Mouse (Mus musculus) liver, postnatal 0 days (tissue): ENCODE data around the gene Aste1. TPM values are rescaled to one million over a fixed set of nuclear protein-coding genes. Genes with fewer than 3 reads are reported as not detected.

Experiments
- ATAC-seq: fragments of 200-750 bp; cut with Nextera tagmentation; 2 replicates; pipeline ENCODE4 v1.8.0; 2017; ENCODE audit warnings: mild to moderate bottlenecking, moderate library complexity
- DNase-seq: peaks from one replicate; pipeline ENCODE4 v3.0.0-alpha.2; 2016
- H3K27ac ChIP-seq: fragments of 300-500 bp; sonication (generic); 2 replicates; pipeline ENCODE4 v1.5.1; 2014; ENCODE audit warnings: antibody characterized with exemption, moderate library complexity, mild to moderate bottlenecking, low read depth
- H3K27me3 ChIP-seq: fragments of 300-500 bp; sonication (generic); 2 replicates; pipeline ENCODE4 v1.6.1; 2014; ENCODE audit warnings: low read length, control low read depth, mixed read lengths; ENCODE audit not compliant: insufficient read depth
- H3K36me3 ChIP-seq: fragments of 300-500 bp; sonication (generic); replicated peaks from 2 replicates; pipeline ENCODE4 v1.6.1; 2014; ENCODE audit warnings: mild to moderate bottlenecking, control low read depth, low read length, moderate library complexity, mixed read lengths; ENCODE audit not compliant: insufficient read depth
- H3K4me1 ChIP-seq: fragments of 300-500 bp; sonication (generic); 2 replicates; pipeline ENCODE4 v1.6.1; 2014; ENCODE audit warnings: antibody characterized with exemption, mild to moderate bottlenecking, control low read depth; ENCODE audit not compliant: insufficient read depth
- H3K4me2 ChIP-seq: fragments of 300-500 bp; sonication (generic); 2 replicates; pipeline ENCODE4 v1.6.1; 2014; ENCODE audit warnings: low read depth, mild to moderate bottlenecking, low read length, moderate library complexity, mixed read lengths
- H3K4me3 ChIP-seq: fragments of 300-500 bp; sonication (generic); 2 replicates; pipeline ENCODE4 v1.5.1; 2014; ENCODE audit warnings: low read depth, low read length
- H3K9ac ChIP-seq: fragments of 300-500 bp; sonication (generic); replicated peaks from 2 replicates; pipeline ENCODE4 v1.6.1; 2014; ENCODE audit warnings: mild to moderate bottlenecking, moderate library complexity
- H3K9me3 ChIP-seq: fragments of 300-500 bp; sonication (generic); 2 replicates; pipeline ENCODE4 v1.6.1; 2016; ENCODE audit warnings: mild to moderate bottlenecking, control low read depth, low read length, mixed read lengths
- CTCF ChIP-seq: sonication (generic); IDR thresholded peaks from 2 replicates; pipeline ENCODE4 v1.5.1; 2016; ENCODE audit warnings: antibody characterized with exemption, low read depth
- EP300 ChIP-seq: IDR thresholded peaks from 2 replicates; pipeline ENCODE4 v1.6.1; 2016; ENCODE audit warnings: antibody characterized with exemption, low read depth, mild to moderate bottlenecking
- WGBS: fragments of 180-500 bp; shearing (Covaris S2); extraction: QIAGEN DNeasy Blood & Tissue Kit; methylation state at CpG from one replicate; pipeline ENCODE4 v1.1.7; 2014; ENCODE audit not compliant: insufficient replicate concordance; 5-methylcytosine and 5-hydroxymethylcytosine counted together
- polyA plus RNA-seq: library from polyadenylated mRNA; unstranded; fragments of >200 nt; fragmentation: Nextera tagmentation; extraction: Ambion mirVana; gene quantifications from 2 replicates; pipeline ENCODE4 v1.2.1, GENCODE M21; 2015

Gene Aste1
- polyA plus RNA-seq, 1 experiment from 2014 or later = 5.1 TPM

- ATAC-seq (no peak), DNase-seq (no peak)
- TF ChIP-seq CTCF (no peak), EP300 (no peak)
- H3K36me3 ChIP-seq = no peaks in the 10 kb centered on the region
- no peak overlapping the region for H3K4me2 ChIP-seq
- no peak overlapping the region for H3K27ac ChIP-seq
- no peak overlapping the region for H3K4me3 ChIP-seq
- H3K4me1 ChIP-seq = no peaks in the 10 kb centered on the region
- 77% methylated on average over 3 of the region's 3 CpGs for WGBS
- no peak overlapping the region for H3K9ac ChIP-seq
- no peaks in the 10 kb centered on the region for H3K9me3 ChIP-seq
- H3K27me3 ChIP-seq = no peaks in the 10 kb centered on the region
These were observed 26.6 kb upstream of the Aste1 start for GRCm38 (mm10) chr9:105368605-105369004.

GRCm38 (mm10) chr9:105374361-105374760 lies 20.8 kb upstream of the Aste1 start:
- Histone ChIP-seq H3K9me3 (no peaks in the 10 kb centered on the region), H3K27me3 (no peaks in the 10 kb centered on the region), H3K4me1 (no peaks in the 10 kb centered on the region), H3K9ac (no peak overlapping the region), H3K36me3 (no peaks in the 10 kb centered on the region), H3K27ac (no peak overlapping the region), H3K4me3 (no peak overlapping the region), H3K4me2 (no peak overlapping the region)
- ATAC-seq (no peak), DNase-seq (no peak)
- WGBS = 62% methylated on average over 5 of the region's 5 CpGs
- no peak for TF ChIP-seq CTCF
- no peak for TF ChIP-seq EP300

- Histone ChIP-seq H3K4me3 (no peak overlapping the region), H3K9me3 (no peaks in the 10 kb centered on the region), H3K27ac (no peak overlapping the region), H3K9ac (no peak overlapping the region), H3K4me2 (no peak overlapping the region), H3K36me3 (no peaks in the 10 kb centered on the region), H3K27me3 (no peaks in the 10 kb centered on the region), H3K4me1 (no peaks in the 10 kb centered on the region)
- no peak for DNase-seq
- TF ChIP-seq EP300 (no peak), CTCF (no peak)
- no peak for ATAC-seq
- 70% methylated on average over 7 of the region's 7 CpGs for WGBS
These were observed 18.8 kb upstream of the Aste1 start for GRCm38 (mm10) chr9:105376411-105376810.

GRCm38 (mm10) chr9:105376954-105377530 lies 18.1 kb upstream of the Aste1 start:
- 64% methylated on average over 7 of the region's 7 CpGs for WGBS
- Histone ChIP-seq H3K4me2 (no peak overlapping the region), H3K4me3 (no peak overlapping the region), H3K27me3 (no peaks in the 10 kb centered on the region), H3K9ac (no peak overlapping the region), H3K36me3 (no peaks in the 10 kb centered on the region), H3K9me3 (no peaks in the 10 kb centered on the region), H3K4me1 (no peaks in the 10 kb centered on the region), H3K27ac (no peak overlapping the region)
- ATAC-seq = no peak
- no peak for DNase-seq
- TF ChIP-seq CTCF (no peak), EP300 (no peak)

- H3K4me2 ChIP-seq = no peak overlapping the region
- DNase-seq (no peak), ATAC-seq (no peak)
- no peak overlapping the region for H3K27ac ChIP-seq
- no peak overlapping the region for H3K9ac ChIP-seq
- TF ChIP-seq CTCF (no peak), EP300 (no peak)
- H3K4me3 ChIP-seq = no peak overlapping the region
- H3K4me1 ChIP-seq = no peaks in the 10 kb centered on the region
- 58% methylated on average over 3 of the region's 3 CpGs for WGBS
- H3K9me3 ChIP-seq = no peaks in the 10 kb centered on the region
- no peaks in the 10 kb centered on the region for H3K36me3 ChIP-seq
- H3K27me3 ChIP-seq = no peaks in the 10 kb centered on the region
These were observed 17.6 kb upstream of the Aste1 start for GRCm38 (mm10) chr9:105377622-105378021.

- Histone ChIP-seq H3K4me2 (no peak overlapping the region), H3K4me3 (no peak overlapping the region), H3K27me3 (no peaks in the 10 kb centered on the region), H3K27ac (no peak overlapping the region), H3K4me1 (no peaks in the 10 kb centered on the region), H3K9ac (no peak overlapping the region), H3K9me3 (no peaks in the 10 kb centered on the region), H3K36me3 (no peaks in the 10 kb centered on the region)
- TF ChIP-seq CTCF = no peak
- no peak for TF ChIP-seq EP300
- DNase-seq (no peak), ATAC-seq (no peak)
- 79% methylated on average over 8 of the region's 8 CpGs for WGBS
These were observed 15.6 kb upstream of the Aste1 start for GRCm38 (mm10) chr9:105379533-105380145.
